Mouse (Mus musculus) small intestine, adult 2 months (tissue): ENCODE measurements around the gene Inpp5k.

Experiments
- CTCF ChIP-seq: fragments of 200-500 bp; IDR thresholded peaks from 2 replicates; pipeline ENCODE4 v1.5.1; 2012; ENCODE audit warnings: low read depth, mild to moderate bottlenecking, control low read depth, inconsistent platforms, low read length, moderate library complexity, mixed read lengths; ENCODE audit not compliant: insufficient replicate concordance, insufficient read length; ENCODE audit errors: extremely low read depth
- POLR2A ChIP-seq: fragments of 200-500 bp; IDR thresholded peaks from 2 replicates; pipeline ENCODE4 v1.6.1; 2012; ENCODE audit warnings: low read depth, mild to moderate bottlenecking, control low read depth, inconsistent platforms, low read length, moderate library complexity

- TF ChIP-seq CTCF (peak; percentile 26; the same call in 1 of the 2 replicates), POLR2A (no peak)
These were observed 11.7 kb upstream of the Inpp5k start for GRCm38 (mm10) chr11:75619133-75619532.
